Mouse (Mus musculus): Measurements from ENCODE around the gene Enpp1.
A peak's percentile ranks its signal among the peaks of the same experiment; 100 is the strongest.
"Not testable (repeated sequence)": the region's sequence is repeated elsewhere in the genome, so short reads cannot be mapped to it uniquely, and the experiment has no call there.

Gene Enpp1

GRCm38 (mm10) chr10:24638306-24639070 lies 73.5 kb downstream of the Enpp1 start:
- no peak for DNase-seq (ENCODE audit: low spot score)

GRCm38 (mm10) chr10:24636986-24637385 lies 75.0 kb downstream of the Enpp1 start:
- DNase-seq (ENCODE audit: low spot score) = no peak

- no peak for DNase-seq (ENCODE audit: low spot score)
Observed at GRCm38 (mm10) chr10:24635884-24636283, 76.1 kb downstream of the Enpp1 start.

GRCm38 (mm10) chr10:24635331-24635815 lies 76.6 kb downstream of the Enpp1 start:
- no peak for DNase-seq (ENCODE audit: low spot score)

GRCm38 (mm10) chr10:24634288-24634687 lies 77.7 kb downstream of the Enpp1 start:
- DNase-seq (ENCODE audit: low spot score) = no peak

- DNase-seq (ENCODE audit: low spot score) = no peak
Observed at GRCm38 (mm10) chr10:24631122-24631521, 80.8 kb downstream of the Enpp1 start.

- DNase-seq (ENCODE audit: low spot score) = peak; percentile 81
Observed at GRCm38 (mm10) chr10:24630469-24631081, 81.4 kb downstream of the Enpp1 start.

GRCm38 (mm10) chr10:24629086-24629720 lies 82.8 kb downstream of the Enpp1 start:
- no peak for DNase-seq (ENCODE audit: low spot score)

- DNase-seq (ENCODE audit: low spot score) = no peak
Observed at GRCm38 (mm10) chr10:24628466-24628865, 83.5 kb downstream of the Enpp1 start.

GRCm38 (mm10) chr10:24627262-24627661 lies 84.7 kb downstream of the Enpp1 start:
- DNase-seq (ENCODE audit: low spot score) = no peak

- DNase-seq (ENCODE audit: low spot score) = peak; percentile 87
Observed at GRCm38 (mm10) chr10:24625060-24625701, 86.8 kb downstream of the Enpp1 start.

GRCm38 (mm10) chr10:24622586-24622985 lies 89.4 kb downstream of the Enpp1 start:
- peak; percentile 73 for DNase-seq (ENCODE audit: low spot score)

- DNase-seq (ENCODE audit: low spot score) = peak; percentile 68
Observed at GRCm38 (mm10) chr10:24621572-24621971, 90.4 kb downstream of the Enpp1 start.

GRCm38 (mm10) chr10:24616572-24616971 lies 95.4 kb downstream of the Enpp1 start:
- DNase-seq (ENCODE audit: low spot score) = not testable (repeated sequence)

- DNase-seq (ENCODE audit: low spot score) = no peak
Observed at GRCm38 (mm10) chr10:24615799-24616198, 96.2 kb downstream of the Enpp1 start.

GRCm38 (mm10) chr10:24614726-24615125 lies 97.2 kb downstream of the Enpp1 start:
- DNase-seq (ENCODE audit: low spot score) = no peak

- no peak for DNase-seq (ENCODE audit: low spot score)
Observed at GRCm38 (mm10) chr10:24609766-24610165, 102.2 kb downstream of the Enpp1 start.

GRCm38 (mm10) chr10:24609146-24609545 lies 102.8 kb downstream of the Enpp1 start:
- DNase-seq (ENCODE audit: low spot score) = no peak

- DNase-seq (ENCODE audit: low spot score) = no peak
Observed at GRCm38 (mm10) chr10:24603727-24604126, 108.2 kb downstream of the Enpp1 start.

- DNase-seq (ENCODE audit: low spot score) = no peak
Observed at GRCm38 (mm10) chr10:24603035-24603434, 108.9 kb downstream of the Enpp1 start.

- no peak for DNase-seq (ENCODE audit: low spot score)
Observed at GRCm38 (mm10) chr10:24599802-24600201, 112.2 kb downstream of the Enpp1 start.

GRCm38 (mm10) chr10:24598693-24599092 lies 113.3 kb downstream of the Enpp1 start:
- no peak for DNase-seq (ENCODE audit: low spot score)
